Mouse (Mus musculus): ENCODE measurements at regions not wholly inside any gene's neighbourhood (a gene's known extent, or its start where the extent isn't known, plus 50 kb on each side); places are given as distances from the start of the nearest gene placed in this dataset.

DNA sequence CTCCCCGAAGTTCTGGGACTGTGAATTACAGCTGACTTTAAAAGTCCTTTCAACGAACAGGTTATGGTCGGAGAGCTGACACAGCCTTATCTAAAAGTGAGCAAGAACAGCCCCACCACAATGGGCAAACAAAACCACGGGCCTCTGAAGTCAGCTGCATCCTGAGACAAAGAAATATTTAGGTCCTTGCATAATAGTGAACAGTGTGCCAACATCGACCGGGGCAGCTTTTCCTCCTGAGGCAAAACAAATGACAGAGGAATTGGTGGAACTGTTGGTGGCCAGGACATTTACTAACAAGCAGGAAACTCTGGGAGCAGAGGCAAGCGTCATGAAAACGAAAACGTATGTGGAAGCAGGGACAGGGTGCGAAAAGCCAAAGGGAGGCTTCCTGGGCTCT is 54.3 kb upstream of the Mon1b start:
- DNase-seq (ENCODE audit: low read depth, low spot score) = peak; percentile 59

GRCm38 (mm10) chr8:113581704-113582103 is 53.7 kb upstream of the Mon1b start:
- no peak for DNase-seq (ENCODE audit: low read depth, low spot score)

- peak; percentile 80 for DNase-seq (ENCODE audit: low read depth, low spot score)
Measured at GRCm38 (mm10) chr8:113582180-113582975, 53.0 kb upstream of the Mon1b start.

DNA sequence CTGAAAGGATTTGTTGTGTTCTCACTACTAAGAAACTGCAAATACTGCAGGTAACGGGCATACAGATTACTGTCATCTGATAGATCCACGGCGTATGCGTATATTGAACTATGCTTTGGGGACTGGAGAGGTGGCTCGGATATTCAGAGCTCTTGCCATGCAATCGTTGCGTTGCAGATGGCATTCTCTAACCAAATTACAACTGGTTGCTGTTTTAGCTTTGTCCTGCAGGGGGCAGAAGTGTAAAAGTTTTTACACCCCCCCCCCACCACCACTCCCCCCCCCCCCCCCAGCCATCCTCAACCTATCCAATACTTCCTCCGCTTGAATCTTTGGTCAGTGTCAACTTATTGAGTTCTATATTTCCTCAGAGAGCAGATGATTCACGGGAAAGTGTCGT is 51.6 kb upstream of the Mon1b start:
- DNase-seq (ENCODE audit: low read depth, low spot score) = no peak

All from brain, adult 2 months (tissue).